Mouse (Mus musculus) liver, embryonic 14.5 days (tissue): ENCODE data around the gene Ptpn13. TPM values are rescaled to one million over a fixed set of nuclear protein-coding genes. Genes with fewer than 3 reads are reported as not detected.

ENCODE experiments used
- ATAC-seq: fragments of 200-750 bp; cut with Nextera tagmentation; 2 replicates; pipeline ENCODE4 v1.8.0; 2017; ENCODE audit warnings: moderate number of reproducible peaks, mild to moderate bottlenecking, moderate library complexity; ENCODE audit not compliant: insufficient read depth
- DNase-seq, 3 experiments: peaks; one replicate each; pipeline ENCODE4 v3.0.0-alpha.2; 2012 to 2013; ENCODE audit warnings: low read depth in 3 of 3, low spot score in 3 of 3
- H3K27ac ChIP-seq: fragments of 300-500 bp; sonication (generic); 2 replicates; pipeline ENCODE4 v1.5.1; 2014; ENCODE audit warnings: moderate library complexity, mild to moderate bottlenecking, control low read depth, inconsistent platforms
- H3K27me3 ChIP-seq: fragments of 300-500 bp; sonication (generic); 2 replicates; pipeline ENCODE4 v1.6.1; 2014; ENCODE audit warnings: mild to moderate bottlenecking, low read length, moderate library complexity; ENCODE audit not compliant: control insufficient read depth, insufficient read depth
- H3K36me3 ChIP-seq: fragments of 300-500 bp; sonication (generic); replicated peaks from 2 replicates; pipeline ENCODE4 v1.6.1; 2014; ENCODE audit warnings: low read depth; ENCODE audit not compliant: control insufficient read depth, insufficient read depth
- H3K4me1 ChIP-seq, 2 experiments: fragments of 200-500 bp in 1 of 2; fragments of 300-500 bp in 1 of 2; sonication (generic) in 1 of 2; replicated peaks; 2 replicates each; pipeline ENCODE4 v1.6.1; 2012 to 2014; ENCODE audit warnings: antibody characterized with exemption in 1 of 2, inconsistent platforms in 1 of 2, low read length in 1 of 2; ENCODE audit not compliant: control insufficient read depth in 2 of 2, insufficient read depth in 2 of 2
- H3K4me2 ChIP-seq: fragments of 300-500 bp; sonication (generic); 2 replicates; pipeline ENCODE4 v1.6.1; 2014; ENCODE audit warnings: low read depth, mild to moderate bottlenecking, control low read depth, moderate library complexity
- H3K4me3 ChIP-seq, 2 experiments: fragments of 200-500 bp in 1 of 2; fragments of 300-500 bp in 1 of 2; sonication (generic) in 1 of 2; 2 replicates each; pipeline ENCODE4 v1.5.1; 2012 to 2014; ENCODE audit warnings: low read depth in 2 of 2, low read length in 2 of 2, mild to moderate bottlenecking in 2 of 2, control low read depth in 1 of 2, inconsistent platforms in 1 of 2, moderate library complexity in 1 of 2; ENCODE audit not compliant: insufficient read depth in 1 of 2
- H3K9ac ChIP-seq: fragments of 300-500 bp; sonication (generic); replicated peaks from 2 replicates; pipeline ENCODE4 v1.6.1; 2014; ENCODE audit warnings: mild to moderate bottlenecking, control low read depth, moderate library complexity
- H3K9me3 ChIP-seq: fragments of 300-500 bp; sonication (generic); 2 replicates; pipeline ENCODE4 v1.6.1; 2016; ENCODE audit warnings: low read length, mixed read lengths; ENCODE audit not compliant: control insufficient read depth
- CTCF ChIP-seq: IDR thresholded peaks from 2 replicates; pipeline ENCODE4 v1.5.1; 2016; ENCODE audit warnings: antibody characterized with exemption, low read depth, control low read depth
- EP300 ChIP-seq: IDR thresholded peaks from 2 replicates; pipeline ENCODE4 v1.6.1; 2016; ENCODE audit warnings: antibody characterized with exemption, low read depth
- WGBS: fragments of 180-500 bp; shearing (Covaris S2); extraction: QIAGEN DNeasy Blood & Tissue Kit; methylation state at CpG from one replicate; pipeline ENCODE4 v1.1.7; 2014; ENCODE audit not compliant: insufficient replicate concordance; 5-methylcytosine and 5-hydroxymethylcytosine counted together
- polyA plus RNA-seq, 2 experiments: library from polyadenylated mRNA; depleted of rRNA in 1 of 2; stranded (reverse) in 1 of 2; unstranded in 1 of 2; fragments of >200 nt; fragmentation: Nextera tagmentation in 1 of 2; extraction: Ambion mirVana in 1 of 2; gene quantifications; 2 replicates each; pipeline versions ENCODE4 v1.2.1 to v1.2.3; 2012 to 2014

Ptpn13 gene
- polyA plus RNA-seq, 2 experiments: 0.53 to 1.0 TPM

- DNase-seq (peak in 1 of 3 experiments; percentile 13), ATAC-seq (no peak)
- WGBS: 57% methylated on average over 6 of the region's 6 CpGs
- H3K36me3 ChIP-seq: no peaks in the 10 kb centered on the region
- H3K27ac ChIP-seq: no peak overlapping the region
- H3K4me1 ChIP-seq: peaks cover 0 to 9% of the 10 kb centered on the region in 2 experiments; a peak in 1 of 4 replicates
- no peaks in the 10 kb centered on the region for H3K27me3 ChIP-seq
- no peaks in the 10 kb centered on the region for H3K9me3 ChIP-seq
- no peak overlapping the region for H3K4me3 ChIP-seq
- no peak overlapping the region for H3K4me2 ChIP-seq
- no peak overlapping the region for H3K9ac ChIP-seq
- TF ChIP-seq CTCF: no peak
- TF ChIP-seq EP300: peak; percentile 52
Measured at GRCm38 (mm10) chr5:103501839-103502238, 76.8 kb downstream of the Ptpn13 start.

DNA sequence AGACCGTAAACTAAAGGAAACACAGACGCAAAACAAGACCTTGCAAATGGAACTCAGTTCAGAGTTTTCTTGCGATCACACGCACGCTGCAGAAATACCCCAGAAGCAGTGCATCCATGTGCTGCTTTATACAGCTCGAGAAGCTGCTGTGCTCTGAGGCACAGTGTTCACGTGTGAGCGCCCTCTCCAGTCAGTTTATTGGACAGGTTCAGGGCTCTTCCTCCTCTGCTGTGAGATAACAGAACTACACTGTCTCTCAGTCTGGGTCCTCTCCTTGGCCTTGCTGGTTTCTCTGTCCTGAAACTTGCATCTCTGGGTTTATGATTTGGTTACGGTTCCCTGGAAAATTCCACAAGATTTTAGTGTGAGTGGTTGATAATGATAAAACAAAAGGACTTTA lies 88.2 kb downstream of the Ptpn13 start:
- WGBS: 59% methylated on average over 9 of the region's 9 CpGs
- Histone ChIP-seq H3K4me2 (no peak overlapping the region), H3K36me3 (no peaks in the 10 kb centered on the region), H3K9me3 (no peaks in the 10 kb centered on the region), H3K27ac (no peak overlapping the region), H3K27me3 (no peaks in the 10 kb centered on the region), H3K4me1 (no peaks in the 10 kb centered on the region), H3K9ac (no peak overlapping the region), H3K4me3 (no peak overlapping the region)
- TF ChIP-seq EP300: no peak
- peak; percentile 34 for TF ChIP-seq CTCF
- DNase-seq: no peak
- ATAC-seq: no peak

DNA sequence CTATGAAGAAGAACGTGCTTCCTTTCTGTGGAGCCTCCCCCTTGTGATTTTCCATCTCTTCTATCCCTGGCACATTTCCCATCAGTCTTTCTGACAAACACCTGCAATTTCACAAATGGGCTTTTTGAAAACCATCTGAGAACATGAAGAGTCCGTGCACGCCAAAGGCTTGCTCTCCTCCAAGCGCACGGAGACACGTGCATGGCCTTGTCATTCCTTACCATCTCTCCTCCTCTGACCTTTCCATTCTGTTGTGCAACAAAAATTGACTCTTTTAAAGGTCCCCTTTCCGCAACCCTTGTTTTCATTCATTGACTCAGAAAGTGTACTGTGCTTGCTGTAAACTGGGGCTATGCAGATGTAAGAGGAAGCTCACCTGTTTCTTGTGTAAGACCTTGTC lies 89.4 kb downstream of the Ptpn13 start:
- no peak for DNase-seq

GRCm38 (mm10) chr5:103515876-103516275 lies 90.9 kb downstream of the Ptpn13 start:
- no peak overlapping the region for H3K4me2 ChIP-seq
- no peaks in the 10 kb centered on the region for H3K27me3 ChIP-seq
- H3K9me3 ChIP-seq: no peaks in the 10 kb centered on the region
- H3K4me3 ChIP-seq: no peak overlapping the region
- no peak overlapping the region for H3K9ac ChIP-seq
- DNase-seq: no peak
- no peaks in the 10 kb centered on the region for H3K36me3 ChIP-seq
- ATAC-seq: no peak
- no peak for TF ChIP-seq CTCF
- TF ChIP-seq EP300: no peak
- no peak overlapping the region for H3K27ac ChIP-seq
- WGBS: 59% methylated on average over 4 of the region's 4 CpGs
- no peaks in the 10 kb centered on the region for H3K4me1 ChIP-seq

More for the DNA sequence above, 89.4 kb downstream of the Ptpn13 start:
- ATAC-seq: no peak
- H3K27me3 ChIP-seq: no peaks in the 10 kb centered on the region
- H3K4me2 ChIP-seq: no peak overlapping the region
- H3K27ac ChIP-seq: no peak overlapping the region
- H3K4me1 ChIP-seq: no peaks in the 10 kb centered on the region
- TF ChIP-seq EP300 (no peak), CTCF (no peak)
- H3K9ac ChIP-seq: no peak overlapping the region
- H3K36me3 ChIP-seq: no peaks in the 10 kb centered on the region
- H3K4me3 ChIP-seq: no peak overlapping the region
- H3K9me3 ChIP-seq: no peaks in the 10 kb centered on the region
- WGBS: 71% methylated on average over 7 of the region's 7 CpGs

GRCm38 (mm10) chr5:103516555-103516954 lies 91.6 kb downstream of the Ptpn13 start:
- no peak overlapping the region for H3K27ac ChIP-seq
- H3K4me2 ChIP-seq: no peak overlapping the region
- H3K4me1 ChIP-seq: no peaks in the 10 kb centered on the region
- H3K36me3 ChIP-seq: no peaks in the 10 kb centered on the region
- H3K9me3 ChIP-seq: no peaks in the 10 kb centered on the region
- no peak for ATAC-seq
- no peaks in the 10 kb centered on the region for H3K27me3 ChIP-seq
- no peak overlapping the region for H3K4me3 ChIP-seq
- TF ChIP-seq EP300: no peak
- no peak for TF ChIP-seq CTCF
- H3K9ac ChIP-seq: no peak overlapping the region
- DNase-seq: no peak
